Mouse (Mus musculus): ENCODE results near the gene Oser1. TPM values are rescaled to one million over a fixed set of nuclear protein-coding genes. Genes with fewer than 3 reads are reported as not detected.

Oser1 gene
- total RNA-seq, 1 experiment from 2014 or later = 163 TPM

DNA sequence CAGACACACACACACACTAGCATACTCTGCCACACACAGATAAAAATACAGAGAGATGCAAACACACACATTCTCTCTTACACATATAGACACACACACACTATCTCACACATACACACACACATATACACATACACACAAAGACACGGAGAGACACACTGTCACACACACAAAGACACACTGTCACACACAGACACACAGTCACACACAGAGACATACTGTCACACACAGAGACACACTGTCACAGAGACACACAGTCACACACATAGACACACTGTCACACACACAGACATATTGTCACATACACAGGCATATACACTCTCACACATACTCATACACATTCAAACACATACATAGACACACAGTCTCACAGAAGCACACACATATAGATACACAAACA lies 51.9 kb downstream of the Oser1 start:
- no peak for ATAC-seq (replicated peaks; ENCODE audit: insufficient number of reproducible peaks, low FRiP score, low TSS enrichment, poor library complexity, severe bottlenecking)

DNA sequence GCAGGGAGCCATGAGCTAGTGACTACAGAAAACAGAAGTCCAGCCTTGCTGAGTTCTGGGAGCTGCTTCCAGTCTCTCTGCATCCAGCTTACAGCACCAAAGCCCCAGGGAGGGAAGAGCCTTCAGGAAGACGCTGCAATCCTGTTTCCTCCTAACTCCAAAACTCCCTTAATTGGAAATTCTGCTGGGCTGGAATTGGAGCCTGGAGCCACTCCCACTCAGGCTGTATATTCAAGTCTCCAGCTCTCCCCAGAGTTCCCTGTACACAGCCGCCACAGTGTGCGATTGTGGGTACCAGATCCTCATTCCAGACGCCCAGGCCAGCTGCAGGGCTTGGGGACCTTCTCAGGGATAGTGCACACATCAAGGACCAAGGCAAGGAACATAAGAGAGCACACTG lies 54.3 kb downstream of the Oser1 start:
- no peak for ATAC-seq (replicated peaks; ENCODE audit: insufficient number of reproducible peaks, low FRiP score, low TSS enrichment, poor library complexity, severe bottlenecking)

DNA sequence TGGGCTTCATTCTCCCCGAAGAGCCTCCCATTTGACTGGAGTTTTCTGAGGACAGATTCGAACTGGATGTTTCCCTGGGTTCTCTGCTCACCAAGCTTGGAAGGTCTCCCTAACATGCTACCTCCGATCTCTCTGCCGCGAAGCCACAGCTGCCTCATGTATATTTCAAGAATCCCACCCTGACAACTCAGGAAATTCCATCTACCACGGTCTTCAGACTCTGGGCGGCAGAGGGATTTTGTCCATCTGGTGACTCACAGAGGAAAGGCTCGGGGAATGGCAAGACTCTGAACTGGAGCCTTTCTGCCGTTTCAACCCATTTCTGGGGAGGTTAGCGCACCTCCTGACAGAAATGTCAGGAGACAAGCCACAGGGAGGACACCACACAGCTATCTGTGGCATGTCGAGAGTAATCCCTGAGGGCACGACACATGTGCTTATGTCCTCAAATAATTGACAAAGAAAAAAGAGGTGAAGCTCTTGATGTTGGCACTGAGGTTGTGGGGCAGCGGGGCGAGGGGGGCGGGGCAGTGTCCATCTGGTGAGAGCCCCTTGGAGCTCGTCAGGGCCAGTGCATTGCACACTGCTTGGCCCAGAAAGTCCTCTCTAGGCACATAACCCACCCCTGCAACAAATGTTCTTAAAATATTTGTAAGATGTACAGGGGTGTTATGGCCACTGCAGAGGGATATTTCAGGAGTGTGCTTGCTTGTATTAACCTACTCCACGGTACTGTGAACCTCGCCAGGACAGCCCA lies 59.5 kb downstream of the Oser1 start:
- no peak for ATAC-seq (replicated peaks; ENCODE audit: insufficient number of reproducible peaks, low FRiP score, low TSS enrichment, poor library complexity, severe bottlenecking)

DNA sequence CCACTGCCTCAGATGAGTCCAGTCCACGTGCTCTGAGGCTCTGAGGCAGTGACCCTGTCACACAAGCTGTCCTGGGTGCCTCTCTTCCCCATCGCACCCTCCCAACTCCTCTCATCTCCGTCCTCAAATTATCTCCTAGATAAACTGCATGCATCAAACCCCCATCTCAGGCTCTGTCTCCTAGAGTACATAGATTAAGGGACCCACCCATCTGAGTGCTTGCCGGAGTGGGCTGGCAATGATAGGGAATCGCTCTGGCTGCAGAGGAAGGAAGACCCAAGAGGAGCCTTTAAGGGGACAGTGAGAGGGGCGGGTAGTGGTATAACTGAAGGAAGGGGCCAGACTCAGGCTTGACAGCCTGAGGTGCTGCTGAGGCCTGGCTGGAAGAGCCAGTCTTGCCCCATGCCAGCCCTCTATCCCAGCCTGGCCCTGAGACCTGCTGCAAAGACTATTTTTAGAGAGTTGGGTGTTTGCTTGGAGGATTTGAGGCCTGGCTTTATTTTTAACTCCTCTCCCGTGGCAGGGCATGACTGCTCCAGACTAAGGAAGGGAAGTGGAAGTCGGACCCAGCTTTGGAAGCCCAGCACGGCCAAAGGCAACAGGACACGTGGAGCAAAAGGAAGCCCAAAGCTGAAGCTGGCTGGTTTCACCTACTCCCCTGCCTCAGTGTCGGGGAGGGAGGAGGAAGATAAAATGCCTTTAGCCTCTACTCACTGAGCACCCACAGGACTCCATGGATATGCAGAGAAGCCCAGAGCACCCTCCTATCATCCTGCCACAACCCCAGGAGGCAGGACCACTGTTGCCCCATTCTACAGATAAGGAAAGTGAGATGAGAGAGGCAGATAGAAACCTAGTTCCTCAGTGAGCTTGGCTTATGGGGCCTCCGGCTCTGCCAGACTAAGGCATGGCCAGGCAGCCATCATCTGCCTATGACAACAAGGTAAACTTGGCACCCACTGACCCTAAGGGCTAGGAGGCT lies 61.3 kb downstream of the Oser1 start:
- no peak for ATAC-seq (replicated peaks; ENCODE audit: insufficient number of reproducible peaks, low FRiP score, low TSS enrichment, poor library complexity, severe bottlenecking)

DNA sequence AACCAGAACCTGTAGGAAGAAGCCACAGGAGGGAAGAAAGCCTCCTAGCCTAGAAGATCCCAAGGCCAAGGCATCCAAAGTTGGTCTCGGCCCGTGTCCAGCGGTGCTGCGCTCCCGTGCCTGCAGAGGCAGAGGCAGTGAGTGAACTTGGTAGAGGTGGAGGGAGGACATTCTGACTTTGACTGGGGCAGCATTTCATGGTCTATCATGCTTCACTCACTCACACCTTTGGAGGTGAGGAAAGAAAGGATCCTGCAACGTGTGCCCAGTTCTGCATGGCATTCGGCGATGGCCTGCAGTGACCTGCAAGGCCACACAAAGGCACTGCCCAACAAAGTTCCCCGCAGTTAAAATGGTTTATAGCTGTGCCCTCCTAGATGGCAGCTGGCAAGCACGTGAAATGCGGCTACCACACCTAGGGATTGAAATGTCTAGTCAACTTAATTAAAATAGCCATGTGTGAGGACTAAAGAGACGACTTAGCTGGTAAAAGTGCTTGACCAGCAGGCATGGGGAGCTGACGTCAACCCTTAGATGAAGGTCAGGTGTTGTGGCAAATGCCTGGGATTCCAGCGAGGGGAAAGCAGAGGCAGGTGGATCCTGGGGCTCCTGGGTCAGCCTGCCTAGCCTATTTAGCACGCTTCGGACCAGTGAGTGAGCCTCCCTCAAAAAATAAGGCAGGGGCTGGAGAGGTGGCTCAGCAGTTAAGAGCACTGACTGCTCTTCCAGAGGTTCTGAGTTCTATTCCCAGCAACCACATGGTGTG lies 63.5 kb downstream of the Oser1 start:
- no peak for ATAC-seq (replicated peaks; ENCODE audit: insufficient number of reproducible peaks, low FRiP score, low TSS enrichment, poor library complexity, severe bottlenecking)

DNA sequence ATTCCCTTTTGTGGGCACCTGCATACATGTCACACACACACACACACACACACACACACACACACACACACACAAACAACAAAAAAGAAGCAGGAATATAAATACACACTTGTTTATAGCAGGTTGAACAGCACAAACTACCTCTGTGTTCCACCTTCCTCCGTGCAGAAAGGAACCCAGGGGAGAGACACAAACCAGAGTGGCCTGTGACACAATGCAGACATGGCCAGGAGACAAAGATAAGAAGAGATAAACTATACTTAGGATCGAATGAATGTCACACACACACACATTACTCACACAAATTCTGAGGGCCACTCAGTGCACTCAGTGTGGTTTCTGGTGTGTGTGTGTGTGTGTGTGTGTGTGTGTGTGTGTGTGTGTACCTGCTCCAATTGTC lies 65.2 kb downstream of the Oser1 start:
- no peak for ATAC-seq (replicated peaks; ENCODE audit: insufficient number of reproducible peaks, low FRiP score, low TSS enrichment, poor library complexity, severe bottlenecking)

DNA sequence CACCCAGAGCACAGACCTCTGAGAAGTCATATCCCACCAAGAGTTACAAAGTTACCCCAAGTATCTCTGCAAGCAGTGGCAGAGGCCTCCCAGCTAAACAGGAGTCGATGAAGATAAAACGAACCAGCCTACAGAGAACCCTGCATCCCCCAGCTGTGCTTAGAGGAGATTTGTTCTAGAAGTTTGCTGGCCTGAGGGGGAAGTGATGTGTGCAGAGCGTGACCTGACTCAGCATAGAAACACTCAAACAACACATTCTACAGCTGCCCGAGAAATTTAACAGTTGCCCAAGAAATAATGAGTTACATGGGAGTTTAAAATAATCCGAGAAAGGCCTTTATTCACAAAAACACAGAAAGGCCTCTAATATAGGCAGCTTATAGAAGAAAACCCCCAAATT lies 65.8 kb downstream of the Oser1 start:
- ATAC-seq (replicated peaks; ENCODE audit: insufficient number of reproducible peaks, low FRiP score, low TSS enrichment, poor library complexity, severe bottlenecking) = no peak

DNA sequence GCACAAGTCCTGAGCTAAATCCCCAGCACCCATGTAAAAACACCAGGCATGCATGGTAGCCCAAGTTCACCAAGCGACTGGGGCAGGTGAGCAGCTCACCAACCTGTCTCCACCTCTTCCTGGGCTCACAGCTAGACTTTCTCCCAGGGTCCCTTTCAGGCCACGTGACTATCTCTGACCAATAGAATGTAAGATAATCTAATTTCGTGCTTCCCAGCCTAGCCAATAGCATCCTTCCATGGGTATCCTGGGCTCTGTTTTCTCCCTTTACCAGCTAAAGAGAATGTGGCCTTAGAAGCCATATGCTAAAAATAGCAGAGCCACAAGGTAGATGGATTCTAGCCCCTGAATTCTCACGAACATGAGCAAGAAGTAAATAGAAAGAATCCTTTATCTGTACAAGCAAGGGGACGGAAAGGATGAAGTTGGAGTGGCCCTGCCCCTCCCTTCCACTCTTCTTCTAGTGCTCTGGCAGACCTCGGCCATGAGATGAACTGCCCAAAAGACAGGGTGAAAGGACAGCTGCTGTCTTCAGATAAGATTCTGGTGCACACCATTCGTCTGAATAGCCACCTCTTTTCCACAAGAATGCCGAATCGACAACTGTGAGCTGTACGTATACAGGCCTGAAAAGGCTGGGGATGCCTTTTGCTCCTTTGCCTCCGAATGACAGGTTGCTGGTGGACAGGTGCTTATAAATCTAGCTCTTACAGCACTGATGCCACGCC lies 68.2 kb downstream of the Oser1 start:
- ATAC-seq (replicated peaks; ENCODE audit: insufficient number of reproducible peaks, low FRiP score, low TSS enrichment, poor library complexity, severe bottlenecking) = no peak

Other genes with a start within 250 kb of the Oser1 start
- gene Tox2, start 221.6 kb downstream of the Oser1 start, total RNA-seq (2017) = not detected in 3 replicates
- gene Jph2, start 26.7 kb downstream of the Oser1 start, total RNA-seq (2017) = not detected in 3 replicates
- not detected in 3 replicates for gene Gdap1l1, start 13.8 kb upstream of the Oser1 start, total RNA-seq (2017)
- gene Fitm2, start 47.9 kb upstream of the Oser1 start, total RNA-seq (2017) = 2.2 to 3.4 TPM (median 3.2 TPM) in 3 replicates
- gene R3hdml, start 67.6 kb upstream of the Oser1 start, total RNA-seq (2017) = not detected in 3 replicates
- gene Hnf4a, start 82.1 kb upstream of the Oser1 start, total RNA-seq (2017) = not detected in 3 replicates
- 23.3 to 53.6 TPM (median 28.7 TPM) in 3 replicates for gene Ttpal, start 177.6 kb upstream of the Oser1 start, total RNA-seq (2017)
- 811 to 879 TPM (median 868 TPM) in 3 replicates for gene Serinc3, start 220.4 kb upstream of the Oser1 start, total RNA-seq (2017)
- gene Pkig, start 233.7 kb upstream of the Oser1 start, total RNA-seq (2017) = 35.5 to 40.2 TPM (median 39.7 TPM) in 3 replicates

All from monocyte, adult 5-6 weeks (primary cell).